Mouse (Mus musculus): Measurements from ENCODE around the gene Dolpp1.

- no peak for TF ChIP-seq CTCF (IDR thresholded peaks at IDR 0.05)
- TF ChIP-seq EP300 (IDR thresholded peaks at IDR 0.05) = no peak
Measured at GRCm38 (mm10) chr2:30442498-30442890, 50.4 kb downstream of the Dolpp1 start.

Measured in lung, postnatal 0 days (tissue).